Mouse (Mus musculus) heart, adult 8-10 months (tissue): ENCODE results near the gene Arhgap27. TPM values are rescaled to one million over a fixed set of nuclear protein-coding genes. Genes with fewer than 3 reads are reported as not detected.
A peak's percentile ranks its signal among the peaks of the same experiment; 100 is the strongest.

Source experiments
- DNase-seq: peaks from one replicate; pipeline ENCODE4 v3.0.0; 2022; ENCODE audit warnings: low spot score
- total RNA-seq, 4 experiments: library from RNA; stranded (reverse); gene quantifications; 2 replicates each; pipeline ENCODE4 v1.2.4; 2022

Arhgap27 gene
- total RNA-seq, 4 experiments from 2014 or later, result 11.9 to 20.4 (median 13.3) TPM

DNA sequence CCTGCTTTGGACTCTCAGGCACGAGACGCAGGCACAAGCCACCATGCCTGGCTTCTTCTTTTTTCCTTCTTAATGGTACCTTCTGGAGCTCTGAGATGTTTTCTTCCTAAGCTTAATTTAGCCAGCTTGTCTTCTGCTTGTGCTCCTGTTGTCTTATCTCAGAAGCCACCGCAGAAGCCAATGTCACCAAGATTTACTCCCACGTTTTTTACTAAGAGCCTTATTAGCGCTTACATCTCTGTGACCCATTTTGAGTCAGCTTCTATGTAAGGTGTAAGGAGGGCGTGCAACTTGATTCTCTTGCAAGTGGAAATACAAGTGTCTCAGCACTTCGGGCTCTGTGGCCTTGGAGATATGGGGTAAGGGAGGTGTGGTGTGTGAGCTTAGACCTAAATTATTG is 18.0 kb upstream of the Arhgap27 start:
- no peak for DNase-seq

DNA sequence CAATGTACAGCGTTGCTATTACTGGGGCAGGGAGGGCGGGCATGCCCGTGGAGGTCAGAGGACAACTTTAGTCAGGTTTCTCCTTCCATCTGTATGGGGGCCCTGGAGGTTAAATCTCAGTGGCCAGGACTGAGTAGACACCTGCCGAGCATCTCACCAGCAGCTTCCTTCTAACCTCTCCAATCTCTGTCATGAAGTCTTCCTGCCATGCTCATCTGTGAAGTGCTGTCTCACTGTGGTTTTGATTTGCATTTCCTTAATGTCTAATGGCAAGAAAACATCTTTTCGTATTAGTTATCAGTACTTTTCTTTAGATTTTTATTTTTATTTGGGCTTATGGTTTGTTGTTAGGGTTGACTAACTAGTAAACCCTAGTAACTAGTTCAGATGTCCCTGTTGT is 17.0 kb upstream of the Arhgap27 start:
- DNase-seq, result no peak

DNA sequence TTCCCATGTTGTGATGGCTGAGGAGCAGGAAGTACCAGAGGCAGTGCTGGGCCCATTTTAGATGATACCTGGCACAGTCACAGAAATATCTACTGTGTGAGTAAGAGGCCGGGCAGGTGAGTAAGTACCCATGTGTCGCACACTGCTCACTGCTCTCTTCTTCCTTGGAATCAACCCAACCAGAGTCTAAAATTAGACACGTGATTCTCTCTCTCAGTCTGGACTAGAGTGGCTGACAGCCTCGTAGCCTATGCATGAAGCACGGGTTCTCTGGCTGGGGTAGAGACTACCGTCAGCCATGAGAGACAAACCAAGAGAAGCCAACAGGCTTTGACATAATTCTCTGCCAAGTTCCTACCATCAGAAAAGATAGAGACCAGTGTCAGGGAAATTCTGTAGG is 14.8 kb upstream of the Arhgap27 start:
- no peak for DNase-seq

DNA sequence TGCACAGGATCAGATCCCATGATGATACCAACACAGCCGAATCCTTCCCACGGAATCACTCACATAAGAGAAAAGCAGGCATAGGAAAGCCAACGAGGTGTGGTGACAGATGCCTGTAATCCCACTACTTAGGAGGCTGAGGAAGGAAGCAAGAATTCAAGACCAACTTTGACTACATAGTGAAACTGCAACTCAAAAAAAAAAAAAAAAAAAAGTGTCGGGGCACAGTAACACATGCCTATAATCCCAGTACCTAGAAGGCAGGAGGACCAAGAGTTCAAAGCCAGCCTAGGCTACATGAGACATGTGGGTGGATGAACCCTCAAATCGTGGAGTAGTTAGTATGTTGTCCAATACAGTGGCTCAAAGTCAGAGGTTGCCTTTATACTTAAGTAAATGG is 12.3 kb upstream of the Arhgap27 start:
- DNase-seq, result no peak

DNA sequence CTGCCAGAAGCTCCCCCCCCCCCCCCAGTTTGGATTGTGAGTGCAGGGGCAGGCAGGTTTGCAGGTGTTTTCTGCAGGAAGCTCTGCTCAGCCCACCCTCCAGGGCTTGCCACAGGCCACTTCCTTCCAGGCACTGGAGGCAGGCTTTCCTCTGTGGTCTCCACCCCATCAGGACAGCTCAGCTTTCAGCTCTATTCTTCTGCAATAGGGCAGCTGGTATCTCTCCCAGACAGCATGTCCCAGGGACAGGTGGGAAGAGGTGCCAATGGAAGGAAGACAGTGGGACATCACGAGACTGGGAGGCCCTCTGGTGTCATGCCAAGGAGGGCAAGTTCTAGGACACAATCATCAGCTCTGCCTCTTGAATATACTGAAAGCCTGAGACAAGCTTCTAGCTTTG is 11.8 kb upstream of the Arhgap27 start:
- DNase-seq, result no peak

DNA sequence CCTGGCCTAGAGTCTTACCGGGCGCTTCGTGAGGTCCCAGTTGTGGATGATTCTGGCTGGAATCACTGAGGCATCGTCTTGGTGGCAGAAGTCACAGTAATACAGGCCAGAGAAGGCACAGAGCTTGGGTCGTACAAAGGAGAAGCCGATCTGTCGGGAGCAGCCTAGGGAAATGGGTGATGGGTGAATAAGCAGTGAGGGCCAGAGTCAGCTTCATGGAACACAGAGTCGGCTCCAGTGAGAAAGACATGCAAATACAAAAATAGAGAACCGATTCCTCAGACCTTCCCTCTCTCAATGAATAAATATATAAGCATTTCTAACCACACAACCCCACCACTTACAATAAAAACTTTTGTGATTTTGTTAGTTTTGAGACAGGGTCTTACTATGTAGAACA is 10.4 kb upstream of the Arhgap27 start:
- no peak for DNase-seq

DNA sequence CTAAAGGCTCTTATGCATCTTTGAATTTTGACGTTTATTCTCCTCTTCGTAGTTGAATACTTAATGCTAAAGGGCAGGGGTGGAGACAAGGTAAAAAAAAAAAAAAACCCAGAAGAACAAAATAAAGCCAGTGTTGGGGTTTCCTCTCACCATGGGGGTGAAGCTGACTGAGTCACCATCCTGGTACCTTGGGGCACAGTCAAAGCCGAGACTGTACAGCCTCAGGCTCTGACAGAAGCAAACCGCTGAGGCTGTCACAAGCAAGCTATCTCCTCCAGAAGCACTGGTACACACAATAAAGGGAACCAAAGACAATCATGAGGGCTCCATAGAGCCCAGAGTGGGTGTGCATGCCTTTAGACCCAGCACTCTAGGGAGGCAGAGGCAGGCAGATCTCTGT is 9.1 kb upstream of the Arhgap27 start:
- no peak for DNase-seq

DNA sequence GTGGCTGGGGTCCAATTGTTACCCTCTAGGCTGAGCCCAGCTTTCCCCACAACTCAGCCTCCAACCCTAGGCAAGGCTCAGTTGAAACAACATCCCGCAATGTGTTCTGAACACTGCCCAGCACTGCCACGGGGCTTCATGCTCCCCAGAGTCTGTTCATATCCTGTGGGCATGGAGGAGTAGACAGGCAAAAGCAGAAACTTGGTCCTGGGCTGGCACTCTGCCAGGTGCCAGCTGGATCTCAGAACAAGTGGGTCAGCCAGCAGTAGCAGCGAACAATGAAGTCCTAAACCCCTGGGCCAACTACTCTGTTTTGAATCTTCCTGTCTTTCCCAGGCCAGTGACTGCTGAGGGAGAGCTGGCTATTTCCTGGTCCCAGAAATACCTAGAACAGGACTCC is 8.6 kb upstream of the Arhgap27 start:
- DNase-seq, result no peak

DNA sequence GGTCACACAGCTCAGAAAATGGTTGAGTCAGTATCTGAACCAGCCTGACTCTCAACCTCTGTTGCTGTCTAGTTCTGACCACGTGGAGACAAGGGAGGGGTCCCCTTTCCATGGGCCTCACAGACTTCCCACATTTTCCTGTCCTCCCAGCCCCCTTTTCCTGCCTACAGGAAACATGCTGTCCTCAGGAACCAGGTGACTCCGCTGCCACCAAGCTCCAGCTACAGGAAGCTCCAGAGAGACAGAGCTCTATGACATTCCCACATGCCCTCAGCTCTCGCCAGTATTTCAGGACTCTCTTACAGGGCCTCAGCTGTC is 7.7 kb upstream of the Arhgap27 start:
- DNase-seq, result peak; percentile 76

DNA sequence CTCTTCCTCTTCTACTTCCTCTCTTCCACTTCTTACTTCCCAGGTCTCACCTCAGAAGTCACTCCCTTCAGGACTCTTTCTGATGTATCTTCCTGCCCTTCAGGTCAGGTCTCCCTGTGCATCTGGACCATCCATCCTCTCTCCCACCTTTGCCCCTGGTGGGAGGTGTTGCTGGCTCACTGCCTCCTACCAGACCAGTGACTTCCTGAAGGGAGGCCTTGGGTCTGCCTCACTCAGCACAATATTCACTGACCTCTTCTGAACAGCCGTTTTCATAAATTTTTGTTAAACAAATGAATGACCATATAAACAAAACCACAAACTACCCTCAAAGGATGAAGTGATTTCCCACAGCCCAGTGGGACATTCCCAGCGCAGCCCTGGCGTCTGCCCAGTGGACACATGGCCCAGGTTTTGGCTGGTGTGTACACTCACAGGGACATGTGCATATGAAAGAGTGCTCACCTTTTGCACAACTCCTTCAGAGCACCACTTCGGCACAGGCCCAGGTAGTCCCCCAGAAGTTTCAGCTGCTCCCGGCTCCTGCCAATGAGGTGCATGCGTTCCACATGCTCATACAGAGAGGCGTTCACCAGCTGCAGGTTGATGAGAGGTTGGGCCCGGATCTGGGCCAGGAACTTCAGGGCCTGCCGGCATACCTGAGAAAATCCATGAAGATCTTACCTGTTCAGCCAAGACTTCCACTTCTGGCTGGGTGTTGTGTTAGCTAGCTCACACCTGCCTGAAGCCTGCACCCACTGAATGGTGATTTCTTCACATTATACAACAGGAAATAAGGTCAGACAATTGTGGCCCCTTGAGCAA is 7.1 kb upstream of the Arhgap27 start:
- DNase-seq, result no peak

DNA sequence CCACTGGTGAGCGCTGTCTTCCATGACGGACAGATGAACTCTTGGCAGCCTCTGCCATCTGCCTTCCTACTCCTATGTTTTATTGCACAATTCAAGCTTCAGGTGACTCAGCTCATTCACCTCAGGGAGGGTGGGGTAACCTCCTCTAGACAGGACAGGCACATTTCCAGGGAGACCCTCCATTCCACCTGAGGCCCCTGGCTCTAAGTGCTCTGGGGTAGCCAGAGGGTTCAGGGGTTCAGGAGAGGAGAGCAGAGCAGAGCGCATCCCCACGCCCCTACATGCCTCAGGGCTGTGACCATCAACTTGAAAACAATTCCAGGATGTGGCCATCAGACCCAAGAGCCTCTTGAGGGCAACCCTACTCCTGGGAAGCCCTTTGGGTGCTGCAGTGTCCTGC is 2.0 kb upstream of the Arhgap27 start:
- DNase-seq, result no peak

DNA sequence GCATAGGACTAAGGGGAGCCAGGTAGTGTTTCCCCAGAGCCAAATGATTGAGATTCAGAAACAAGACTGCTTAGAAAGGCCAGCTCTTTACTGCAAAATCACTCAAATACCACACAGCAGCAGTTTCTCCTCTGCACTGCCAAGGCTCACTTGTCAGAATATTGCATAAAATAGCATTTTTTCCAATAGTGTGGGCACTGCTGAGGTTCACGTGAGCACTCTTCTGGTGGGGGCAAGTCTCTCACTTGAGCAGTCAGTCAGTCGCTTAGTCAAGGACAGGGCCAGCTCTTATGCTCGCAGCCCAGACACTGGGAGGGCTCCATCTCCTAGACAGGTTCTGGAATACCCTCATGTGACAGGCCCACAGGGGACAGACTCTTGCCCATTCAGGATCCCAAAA is 1.5 kb upstream of the Arhgap27 start:
- no peak for DNase-seq

DNA sequence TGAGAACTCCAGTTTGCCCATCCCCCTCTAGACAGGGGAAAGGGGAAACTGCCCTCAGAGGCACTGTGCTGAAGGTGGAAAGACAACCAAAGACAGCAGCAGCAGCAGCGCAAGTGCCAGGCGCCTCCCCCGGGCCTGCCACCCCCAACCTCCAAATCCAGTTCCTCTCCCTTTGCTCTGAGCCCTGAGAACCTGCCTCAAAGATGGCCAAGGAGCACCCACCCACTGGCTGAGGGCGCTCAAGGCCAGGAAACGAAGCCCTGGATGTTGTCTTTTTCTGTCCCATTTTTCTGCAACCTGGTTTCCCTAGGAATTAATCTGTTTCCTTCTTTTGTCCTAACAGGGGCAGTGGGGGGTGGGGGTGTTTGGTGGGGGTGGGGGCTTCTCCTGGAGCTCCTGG is 843 bp upstream of the Arhgap27 start:
- no peak for DNase-seq

DNA sequence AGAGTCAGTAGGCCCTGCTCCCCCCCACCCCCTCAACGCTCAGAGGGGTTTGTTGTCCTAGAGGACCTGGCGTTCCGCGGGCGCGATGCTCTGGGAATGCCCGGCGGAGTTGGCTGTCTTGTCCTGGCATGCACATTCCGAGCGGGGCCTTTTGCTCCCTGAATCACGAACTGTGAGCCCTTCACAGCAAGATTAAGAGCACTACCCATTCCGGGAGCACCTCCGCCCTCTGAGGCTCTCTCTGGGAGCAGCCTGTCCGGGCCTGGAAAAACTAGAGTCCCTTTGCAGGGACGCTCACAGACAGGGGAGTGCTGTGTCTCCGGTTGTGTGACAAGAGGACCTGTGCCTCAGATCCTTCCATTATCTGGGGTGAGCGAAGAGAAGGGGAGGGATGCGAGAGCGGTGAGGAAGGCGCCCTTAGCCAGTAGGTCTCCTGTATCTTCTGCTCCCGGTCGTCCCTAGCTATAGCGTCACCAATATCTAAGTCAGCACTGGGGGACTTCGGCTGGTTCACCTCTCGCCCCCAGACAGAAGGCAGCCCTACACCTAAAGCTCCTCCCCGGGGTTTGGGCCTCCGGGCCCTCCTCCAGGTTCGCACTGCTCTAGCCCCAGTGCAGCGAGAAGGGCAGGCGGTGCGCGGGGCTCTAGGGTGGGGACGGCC is 841 bp downstream of the Arhgap27 start:
- no peak for DNase-seq

DNA sequence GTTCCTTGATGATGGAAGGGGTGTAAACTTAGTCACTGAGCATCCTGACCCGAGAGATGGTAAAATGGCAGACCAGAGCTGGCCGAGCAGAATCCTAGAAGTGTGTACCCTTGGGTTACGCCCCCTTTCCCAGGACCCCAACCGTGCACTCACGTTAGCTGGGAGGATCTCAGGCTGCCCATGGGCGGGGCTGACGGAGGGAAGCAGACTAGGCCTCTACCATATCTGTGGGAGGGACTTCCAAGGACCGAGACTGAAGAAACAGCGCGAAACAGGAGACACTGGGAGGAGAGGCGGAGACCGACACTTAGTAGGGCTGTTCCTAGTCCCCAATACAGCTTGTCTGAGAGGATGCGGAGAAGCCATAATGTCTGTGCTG is 1.4 kb downstream of the Arhgap27 start:
- DNase-seq, result no peak

DNA sequence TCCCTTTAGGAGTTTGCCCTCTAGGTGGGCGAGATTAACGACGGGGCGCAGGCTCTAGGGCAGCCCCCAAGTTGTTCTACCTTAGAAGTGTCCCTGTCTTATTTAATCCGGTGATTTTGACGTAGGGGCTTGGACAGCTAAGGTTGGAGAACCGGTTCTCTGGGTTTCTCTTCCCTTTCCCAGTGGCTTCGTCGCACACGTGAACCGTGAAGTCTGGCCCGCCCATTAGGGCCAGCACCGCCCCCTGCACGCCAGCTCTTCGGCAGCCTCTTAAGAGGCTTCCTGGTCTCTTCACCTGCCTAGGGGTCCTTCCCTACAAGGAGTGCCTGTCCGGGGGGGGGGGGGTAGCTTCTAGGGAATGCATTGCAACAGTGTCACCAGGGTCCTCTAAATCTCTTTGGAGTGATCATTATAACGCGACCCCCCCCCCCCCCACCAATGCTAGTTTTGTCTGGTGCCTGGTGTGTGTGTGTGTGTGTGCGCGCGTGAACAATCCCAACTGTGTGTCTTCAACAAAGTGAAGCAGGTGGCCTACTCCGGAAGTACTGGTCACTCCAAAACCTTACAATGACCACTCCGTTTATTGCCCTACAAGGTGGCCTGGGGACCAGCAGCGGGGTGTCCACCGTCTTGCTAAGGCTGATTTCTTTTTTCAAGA is 2.0 kb downstream of the Arhgap27 start:
- DNase-seq, result no peak

DNA sequence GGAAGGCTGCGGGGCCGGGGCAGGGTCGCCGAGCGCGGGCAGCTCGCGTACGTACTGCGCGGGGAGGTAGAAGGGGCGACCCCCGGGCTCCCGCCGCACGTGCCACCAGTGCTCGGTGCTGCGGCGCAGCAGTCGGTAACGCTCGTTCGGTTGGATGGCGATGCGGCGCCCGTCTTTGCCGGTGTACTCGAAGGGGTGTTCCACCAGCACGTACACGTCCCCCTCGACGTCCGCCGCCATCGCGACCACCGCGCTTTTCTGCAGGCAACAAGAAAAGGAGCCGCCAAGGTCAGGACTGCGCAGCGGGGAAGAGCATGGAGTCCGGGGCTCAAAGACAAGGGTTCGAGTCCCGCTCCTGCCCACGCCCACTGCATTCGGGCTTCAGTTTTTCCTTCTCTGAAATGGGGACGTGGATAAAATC is 2.8 kb downstream of the Arhgap27 start:
- no peak for DNase-seq

DNA sequence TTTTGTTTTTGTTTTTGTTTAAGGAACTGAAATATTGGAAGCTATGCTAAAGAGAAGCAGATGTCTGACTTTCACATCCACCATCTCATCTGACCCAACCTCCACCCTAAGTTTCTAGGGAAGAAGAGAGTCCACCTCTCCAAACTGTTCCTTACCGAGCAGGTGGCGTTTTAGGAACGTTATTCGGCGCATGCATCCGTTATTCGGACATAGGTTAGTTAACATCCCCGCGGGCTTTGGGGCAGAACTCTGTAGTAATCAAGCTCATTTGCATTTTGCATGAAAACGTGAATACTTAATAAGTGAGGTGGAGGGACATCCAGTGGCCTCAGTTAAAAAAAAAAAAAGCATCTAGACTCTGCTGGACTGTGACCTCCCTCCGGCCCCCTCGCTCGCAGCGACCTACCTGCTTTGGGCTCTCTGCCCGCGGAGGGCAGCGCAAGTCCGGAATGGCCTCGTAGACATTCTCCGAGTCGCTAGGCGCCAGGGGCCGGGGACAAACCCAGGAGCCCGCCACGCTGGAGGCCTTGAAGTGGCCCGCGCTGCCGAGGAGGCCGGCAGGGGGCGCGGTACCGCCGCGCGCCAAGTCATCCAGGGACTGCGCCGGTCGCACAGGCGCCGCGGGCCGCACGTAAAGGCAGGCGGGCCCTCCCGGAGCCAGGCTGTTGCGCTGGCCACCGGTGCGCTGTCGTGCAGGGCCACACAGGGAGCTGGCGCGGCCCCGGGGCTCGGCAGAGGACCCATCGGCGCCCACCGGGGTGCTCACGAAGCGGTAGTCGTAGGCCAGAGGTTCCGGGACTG is 3.5 kb downstream of the Arhgap27 start:
- peak; percentile 84 for DNase-seq

DNA sequence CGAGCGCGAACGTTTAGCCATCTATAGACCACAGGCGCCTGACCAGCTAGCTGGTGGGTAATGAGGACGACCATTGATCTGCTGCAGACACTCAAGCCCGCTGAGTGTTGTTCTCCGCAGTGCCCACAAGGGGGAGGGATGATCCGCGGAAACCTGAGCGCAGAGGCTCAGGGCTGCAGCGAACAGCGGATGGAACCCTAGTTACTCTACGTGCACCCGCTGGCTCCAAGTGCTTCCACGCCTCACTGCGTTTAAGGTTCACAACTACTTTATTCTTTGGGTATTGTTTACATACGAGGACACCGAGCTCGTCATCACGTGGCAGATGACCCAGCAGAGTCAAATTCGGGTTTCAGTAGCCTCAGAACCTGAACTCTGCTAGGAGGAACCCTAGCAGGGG is 4.4 kb downstream of the Arhgap27 start:
- peak; percentile 78 for DNase-seq

DNA sequence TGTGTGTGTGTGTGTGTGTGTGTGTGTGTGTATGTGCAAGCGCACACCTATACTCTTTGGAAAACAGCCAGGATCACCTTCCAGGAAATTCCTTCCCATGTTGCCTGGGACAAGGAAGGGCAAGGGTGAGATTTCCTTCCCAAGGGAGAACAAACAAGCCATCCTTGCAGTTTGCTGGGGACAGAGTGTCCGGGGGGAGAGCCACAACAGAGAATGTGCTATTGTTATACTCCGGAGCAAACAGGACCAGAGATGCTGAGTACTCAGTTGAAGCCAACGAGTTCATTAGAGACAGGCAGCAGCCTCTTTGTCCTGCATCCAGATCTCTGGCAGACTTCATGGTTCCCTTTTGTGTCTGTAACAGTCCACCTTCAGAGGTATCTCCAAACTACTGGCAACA is 5.2 kb downstream of the Arhgap27 start:
- DNase-seq, result peak; percentile 72

DNA sequence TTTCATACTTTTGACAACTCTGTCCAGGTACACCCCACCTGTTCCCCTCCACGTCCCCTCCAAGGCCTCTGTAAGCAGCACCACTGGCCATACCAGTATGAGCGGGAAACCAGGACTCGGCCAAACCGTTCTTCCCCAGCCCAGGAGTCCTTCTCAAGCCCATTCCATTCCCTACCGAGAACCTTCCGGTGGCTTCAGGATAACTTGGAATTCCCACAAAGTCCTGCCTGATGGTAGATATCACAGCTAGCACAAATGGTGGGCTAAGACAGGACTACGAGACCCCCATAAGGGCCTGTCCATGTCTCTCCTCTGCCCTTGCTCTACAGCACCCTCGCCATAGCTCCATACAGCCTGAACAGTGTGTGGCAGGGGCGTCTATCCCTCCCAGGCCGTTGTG is 5.8 kb downstream of the Arhgap27 start:
- no peak for DNase-seq

DNA sequence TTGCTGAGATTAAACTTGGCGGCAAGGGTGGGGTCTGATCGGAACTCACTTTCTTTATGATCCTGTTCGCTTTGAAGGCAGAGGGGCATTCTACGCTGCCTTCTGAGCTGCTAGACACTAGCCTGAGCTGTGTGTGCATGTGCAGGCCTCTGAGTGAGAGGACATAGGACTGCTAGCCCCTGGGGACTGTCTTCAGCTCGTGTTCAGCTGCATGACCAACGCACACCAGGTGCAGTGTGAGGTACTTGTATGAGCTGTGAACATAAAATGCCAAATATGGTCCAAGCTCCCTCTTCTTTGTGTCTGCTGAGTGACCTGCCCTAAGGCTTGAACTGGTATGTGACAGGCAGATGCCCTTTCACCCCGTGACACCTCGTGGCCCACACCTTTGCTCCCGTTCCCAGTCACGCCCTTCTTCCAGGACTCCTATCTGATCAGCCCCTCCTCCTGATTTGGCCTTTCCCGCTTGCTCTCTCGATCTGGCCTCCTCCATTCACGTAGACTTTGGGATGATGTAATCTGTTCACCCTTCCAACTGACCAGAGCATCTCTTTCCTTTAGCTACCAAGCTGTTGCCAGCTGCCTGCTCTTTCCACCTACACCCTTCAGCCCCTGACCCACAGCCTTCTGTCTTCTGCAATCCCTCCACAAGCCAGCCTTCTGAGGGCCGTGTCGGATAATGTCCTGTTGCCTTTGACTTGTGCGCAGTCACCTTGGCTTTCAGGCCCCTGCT is 6.4 kb downstream of the Arhgap27 start:
- DNase-seq, result no peak
